Mouse (Mus musculus) neural tube, embryonic 13.5 days (tissue): ENCODE results near the gene Shisa8. TPM values are rescaled to one million over a fixed set of nuclear protein-coding genes. Genes with fewer than 3 reads are reported as not detected.

ENCODE experiments used
- microRNA counts: library from miRNA; unstranded; fragments of <30 nt; microRNA quantifications from one replicate; lab custom pipeline; 2016
- microRNA-seq: library from miRNA; unstranded; fragments of <30 nt; microRNA quantifications from one replicate; pipeline ENCODE4, GENCODE M21; 2016
- polyA plus RNA-seq: library from polyadenylated mRNA; unstranded; fragments of >200 nt; fragmentation: Nextera tagmentation; extraction: Ambion mirVana; gene quantifications from 2 replicates; pipeline ENCODE4 v1.2.1, GENCODE M21; 2015

The Shisa8 gene
- polyA plus RNA-seq, 1 experiment from 2014 or later = 0.82 TPM

MicroRNA genes within 50 kb of the gene (microRNA counts, 519-probe panel; counts per million panel counts)
- microRNA mmu-miR-33 (lab: Ali Mortazavi, UCI) = 2,937 counts per million, percentile 32 among the panel's probes with 10 or more counts

Small RNA genes lying within 50 kb of the gene (microRNA-seq; reads per million reads assigned to microRNA genes)
- gene Mir33 = 65.9 reads per million, percentile 50 among the genes with 10 or more reads in this experiment

Other genes with a start within 250 kb of the Shisa8 start
- gene 1700029P11Rik, start 232.3 kb downstream of the Shisa8 start, polyA plus RNA-seq = not detected in 2 replicates
- 45.0 and 46.7 TPM in 2 replicates for gene Xrcc6, start 225.0 kb downstream of the Shisa8 start, polyA plus RNA-seq
- 43.4 and 46.2 TPM in 2 replicates for gene Desi1, start 179.0 kb downstream of the Shisa8 start, polyA plus RNA-seq
- gene Snu13, start 165.2 kb downstream of the Shisa8 start, polyA plus RNA-seq = 230 and 245 TPM in 2 replicates
- gene 4930407I10Rik, start 153.7 kb downstream of the Shisa8 start, polyA plus RNA-seq = not detected in 2 replicates
- 0.04 TPM in 1 of 2 replicates, not detected in the other for gene Mei1, start 142.8 kb downstream of the Shisa8 start, polyA plus RNA-seq
- gene Ccdc134, start 84.9 kb downstream of the Shisa8 start, polyA plus RNA-seq = 13.0 and 14.7 TPM in 2 replicates
- 184 and 189 TPM in 2 replicates for gene Srebf2, start 65.6 kb downstream of the Shisa8 start, polyA plus RNA-seq
- gene Tnfrsf13c, start 11.6 kb upstream of the Shisa8 start, polyA plus RNA-seq = 0.13 and 0.66 TPM in 2 replicates
- gene Cenpm, start 31.9 kb upstream of the Shisa8 start, polyA plus RNA-seq = 15.2 and 16.5 TPM in 2 replicates
- gene 1500009C09Rik, start 39.6 kb upstream of the Shisa8 start, polyA plus RNA-seq = 7.8 and 7.9 TPM in 2 replicates
- gene Sept3, start 62.1 kb upstream of the Shisa8 start, polyA plus RNA-seq = 359 and 361 TPM in 2 replicates
- not detected in 2 replicates for gene Wbp2nl, start 86.1 kb upstream of the Shisa8 start, polyA plus RNA-seq
- gene Naga, start 126.1 kb upstream of the Shisa8 start, polyA plus RNA-seq = 26.5 and 33.4 TPM in 2 replicates
- 3.0 and 3.7 TPM in 2 replicates for gene Pheta2, start 126.1 kb upstream of the Shisa8 start, polyA plus RNA-seq
- gene Smdt1, start 126.1 kb upstream of the Shisa8 start, polyA plus RNA-seq = 383 and 401 TPM in 2 replicates
- 343 and 383 TPM in 2 replicates for gene Ndufa6, start 141.5 kb upstream of the Shisa8 start, polyA plus RNA-seq
- gene Cyp2d22, start 167.4 kb upstream of the Shisa8 start, polyA plus RNA-seq = 1.5 and 3.5 TPM in 2 replicates
- not detected in 2 replicates for gene Cyp2d11, start 181.2 kb upstream of the Shisa8 start, polyA plus RNA-seq
- gene Cyp2d10, start 194.4 kb upstream of the Shisa8 start, polyA plus RNA-seq = not detected in 2 replicates
- gene Cyp2d9, start 220.6 kb upstream of the Shisa8 start, polyA plus RNA-seq = not detected in 2 replicates